Mouse (Mus musculus): ENCODE data around the gene Ifna13. TPM values are rescaled to one million over a fixed set of nuclear protein-coding genes. Genes with fewer than 3 reads are reported as not detected.

Ifna13 gene
- total RNA-seq (2021), result not detected
- long read RNA-seq, experiment 1, result 0 reads
- long read RNA-seq, experiment 2, result 0 reads

DNA sequence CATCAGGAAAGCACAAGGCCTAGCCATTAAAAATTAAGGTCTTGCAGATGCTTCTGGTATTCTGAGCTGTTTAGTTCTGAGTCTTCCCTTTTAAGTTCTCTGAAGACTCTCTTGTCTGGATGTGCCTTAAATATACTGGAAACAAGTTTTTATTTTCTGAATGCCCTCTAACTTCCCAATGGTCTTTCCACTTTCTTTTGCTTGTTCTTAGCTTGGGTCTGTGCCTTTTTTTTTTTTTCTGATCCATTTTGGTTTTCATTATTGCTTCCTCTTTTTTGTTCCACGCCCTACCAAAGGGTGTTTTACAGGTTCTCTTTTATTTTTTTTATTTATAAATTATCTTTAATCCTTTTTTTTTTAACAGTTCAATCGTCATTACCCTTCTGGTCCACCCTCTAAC is at the start of gene Ifna13:
TSS of gene Ifna13 (minus strand) at position 101 of the 400 bp plus-strand sequence.
- intact Hi-C loops (cut with DNase I), result loop anchor here (5.0 kb wide), 1 partner anchor 92 kb away; no protein-coding TSS in a partner anchor
- Histone ChIP-seq H3K27ac (no peak within 1 kb of the TSS), H3K4me3 (no peak within 1 kb of the TSS)
- DNase-seq, result no peak
- no peak for TF ChIP-seq CTCF (IDR thresholded peaks at IDR 0.05)

DNA sequence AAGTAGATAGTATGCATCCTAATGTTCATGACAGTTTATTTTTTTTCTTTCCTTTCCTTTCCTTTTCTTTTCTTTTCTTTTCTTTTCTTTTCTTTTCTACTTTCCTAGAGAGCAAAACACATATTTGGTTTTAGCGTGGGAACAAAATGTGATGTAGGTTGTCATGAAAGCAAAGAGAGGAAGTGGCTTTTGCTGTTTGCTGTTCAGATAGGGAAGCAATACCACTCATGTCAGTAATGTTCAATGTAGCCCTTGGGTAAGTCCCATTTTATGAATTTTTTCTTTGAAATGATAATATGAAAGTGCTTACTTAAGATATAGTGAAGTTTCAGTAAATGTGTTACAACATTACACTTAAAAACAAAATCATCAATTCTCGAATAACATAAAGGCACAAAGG is 49.1 kb upstream of the Ifna13 start:
- intact Hi-C loops (cut with DNase I), result no loop called here
- no peak for TF ChIP-seq CTCF (IDR thresholded peaks at IDR 0.05)
- no peak overlapping the region for H3K4me3 ChIP-seq
- DNase-seq, result no peak
- no peak overlapping the region for H3K27ac ChIP-seq

- TF ChIP-seq CTCF (IDR thresholded peaks at IDR 0.05), result no peak
- intact Hi-C loops (cut with DNase I), result no loop called here
- no peak for DNase-seq
Observed at GRCm38 (mm10) chr4:88692537-88692936, 48.3 kb upstream of the Ifna13 start.

DNA sequence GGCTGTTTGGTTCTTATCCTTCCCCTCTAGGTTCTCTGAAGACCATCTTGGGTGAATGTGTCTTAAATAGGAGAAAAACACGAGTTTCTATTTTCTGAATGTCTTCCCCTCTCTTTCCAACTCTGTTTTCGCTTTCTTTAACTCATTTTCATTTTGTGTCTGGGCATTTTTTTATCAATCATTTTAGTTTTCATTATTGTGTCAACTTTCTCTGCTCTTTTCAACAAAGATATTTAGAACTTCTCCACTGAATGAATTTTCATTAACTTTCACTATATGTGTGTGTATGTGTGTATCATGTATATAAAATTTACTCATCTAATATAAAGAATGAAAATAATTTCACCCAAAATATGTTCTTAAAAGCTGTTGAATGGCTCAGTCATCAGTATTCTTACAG is 47.0 kb upstream of the Ifna13 start, which contains the start of gene Ifnab:
TSS of gene Ifnab (minus strand) at position 101 of the 400 bp plus-strand sequence.
- H3K4me3 ChIP-seq, result no peak within 1 kb of the TSS
- intact Hi-C loops (cut with DNase I), result no loop called here
- no peak for DNase-seq
- no peak for TF ChIP-seq CTCF (IDR thresholded peaks at IDR 0.05)
- H3K27ac ChIP-seq, result no peak within 1 kb of the TSS

More at GRCm38 (mm10) chr4:88692537-88692936, 48.3 kb upstream of the Ifna13 start:
- Histone ChIP-seq H3K27ac (no peak overlapping the region), H3K4me3 (no peak overlapping the region)

- no peak within 1 kb of the TSS for H3K4me3 ChIP-seq
- no peak within 1 kb of the TSS for H3K27ac ChIP-seq
- TF ChIP-seq CTCF (IDR thresholded peaks at IDR 0.05), result no peak
- intact Hi-C loops (cut with DNase I), result no loop called here
- no peak for DNase-seq
Observed at GRCm38 (mm10) chr4:88683812-88684211, 39.6 kb upstream of the Ifna13 start, which contains the start of gene Ifna2. Gene Ifna2, minus strand, starts transcription at chr4:88683912.

DNA sequence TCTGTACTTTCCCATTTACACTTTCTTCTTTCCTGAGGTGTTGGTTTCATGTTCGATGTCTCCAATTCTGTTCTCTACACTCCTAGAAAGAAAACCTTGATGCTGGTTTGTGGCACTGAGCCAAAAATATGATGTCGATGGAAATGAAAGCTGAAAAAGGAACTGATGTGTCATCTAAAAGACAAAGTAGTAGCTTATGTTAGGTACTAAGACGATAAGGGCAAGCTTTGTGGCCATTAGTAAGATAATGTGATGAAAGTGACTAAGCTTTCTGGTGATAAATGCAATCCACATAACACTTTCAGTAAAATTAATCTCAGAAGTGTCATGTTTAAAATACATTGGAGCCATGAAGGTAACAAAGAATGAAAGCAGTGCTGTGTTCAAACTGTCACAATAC is 37.1 kb upstream of the Ifna13 start:
- intact Hi-C loops (cut with DNase I), result no loop called here
- TF ChIP-seq CTCF (IDR thresholded peaks at IDR 0.05), result no peak
- Histone ChIP-seq H3K4me3 (no peak overlapping the region), H3K27ac (no peak overlapping the region)
- no peak for DNase-seq

GRCm38 (mm10) chr4:88680362-88680761 is 36.1 kb upstream of the Ifna13 start:
- Histone ChIP-seq H3K27ac (no peak overlapping the region), H3K4me3 (no peak overlapping the region)
- peak; percentile 57 for TF ChIP-seq CTCF (IDR thresholded peaks at IDR 0.05)
- no peak for DNase-seq
- intact Hi-C loops (cut with DNase I), result no loop called here

- DNase-seq, result no peak
- no peak within 1 kb of the TSS for H3K4me3 ChIP-seq
- intact Hi-C loops (cut with DNase I), result no loop called here
- no peak within 1 kb of the TSS for H3K27ac ChIP-seq
- no peak for TF ChIP-seq CTCF (IDR thresholded peaks at IDR 0.05)
Observed at GRCm38 (mm10) chr4:88676824-88677223, 32.6 kb upstream of the Ifna13 start, which contains the start of gene Ifna16. Gene Ifna16, minus strand, starts transcription at chr4:88676924.

DNA sequence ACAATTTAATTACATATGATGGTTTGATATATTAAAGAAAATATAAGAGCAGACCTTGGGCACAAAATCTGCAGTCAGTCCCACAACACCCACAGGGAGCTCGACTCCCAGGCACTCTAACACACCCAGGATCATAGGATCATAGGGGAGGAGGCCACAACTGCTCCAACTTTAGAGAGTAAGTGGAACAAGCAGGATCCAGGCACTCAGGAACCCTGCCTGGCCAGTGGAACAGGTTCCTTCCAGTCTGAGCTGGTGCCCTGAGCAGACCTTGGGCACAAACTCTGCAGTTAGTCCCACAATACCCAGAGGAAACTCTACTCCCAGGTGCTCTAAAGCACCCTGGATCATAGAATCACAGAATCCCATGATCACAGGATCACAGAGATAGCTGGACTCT is 11.2 kb upstream of the Ifna13 start:
- no peak for DNase-seq
- no peak overlapping the region for H3K27ac ChIP-seq
- no peak for TF ChIP-seq CTCF (IDR thresholded peaks at IDR 0.05)
- no peak overlapping the region for H3K4me3 ChIP-seq
- intact Hi-C loops (cut with DNase I), result no loop called here

DNA sequence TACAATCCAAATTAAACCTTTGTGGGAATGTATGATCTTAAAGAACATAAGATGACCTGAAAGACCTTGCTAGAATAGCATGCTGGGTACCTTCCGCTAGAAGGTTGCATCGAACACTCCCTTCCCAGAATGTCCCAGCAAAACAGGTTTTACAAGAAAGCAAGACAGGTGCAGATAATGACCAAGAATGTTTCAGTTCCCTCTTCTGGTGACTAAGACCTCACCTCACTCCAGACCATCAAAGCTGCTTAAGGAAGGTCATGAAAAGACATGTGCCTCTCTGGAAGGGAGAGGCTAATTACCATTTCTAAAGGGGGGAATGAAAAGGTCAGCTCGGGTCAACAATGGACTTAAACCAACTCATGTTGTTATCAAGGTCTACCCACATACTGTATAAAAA is 9.4 kb upstream of the Ifna13 start:
- TF ChIP-seq CTCF (IDR thresholded peaks at IDR 0.05), result no peak
- no peak for DNase-seq
- Histone ChIP-seq H3K27ac (no peak overlapping the region), H3K4me3 (no peak overlapping the region)
- intact Hi-C loops (cut with DNase I), result no loop called here

DNA sequence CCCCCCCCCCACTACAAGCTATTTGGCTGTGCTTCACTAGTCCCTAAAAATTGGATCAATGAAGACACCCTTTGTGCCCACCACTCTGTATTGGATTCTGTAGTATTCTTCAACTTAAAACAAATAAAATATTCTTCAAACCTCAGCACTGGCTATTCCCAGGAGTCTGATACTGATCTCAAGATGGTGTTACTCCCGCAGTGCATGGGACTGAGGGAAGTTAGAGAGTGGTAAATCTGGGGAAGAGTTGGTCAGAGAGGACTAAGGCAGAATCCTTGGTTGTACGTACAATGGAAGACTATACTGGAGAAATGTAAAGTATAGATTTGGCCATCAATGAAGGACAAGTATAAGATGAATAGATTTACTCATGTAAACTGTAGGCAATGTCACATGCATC is 1.7 kb downstream of the Ifna13 start:
- DNase-seq, result no peak
- no peak overlapping the region for H3K4me3 ChIP-seq
- H3K27ac ChIP-seq, result no peak overlapping the region
- intact Hi-C loops (cut with DNase I), result loop anchor here (5.0 kb wide), 1 partner anchor 90 kb away; no protein-coding TSS in a partner anchor
- no peak for TF ChIP-seq CTCF (IDR thresholded peaks at IDR 0.05)

GRCm38 (mm10) chr4:88641077-88641831 is 3.0 kb downstream of the Ifna13 start:
- peak; percentile 90 for DNase-seq
- peak overlapping the region; percentile 79 for H3K4me3 ChIP-seq
- peak overlapping the region; percentile 75 for H3K27ac ChIP-seq
- peak; percentile 85 for TF ChIP-seq CTCF (IDR thresholded peaks at IDR 0.05)
- intact Hi-C loops (cut with DNase I), result loop anchor here (5.0 kb wide), 1 partner anchor 89 kb away; no protein-coding TSS in a partner anchor

GRCm38 (mm10) chr4:88640704-88641076 is 3.6 kb downstream of the Ifna13 start:
- no peak for DNase-seq
- no peak for TF ChIP-seq CTCF (IDR thresholded peaks at IDR 0.05)
- Histone ChIP-seq H3K27ac (peak overlapping the region; percentile 75), H3K4me3 (peak overlapping the region; percentile 79)
- intact Hi-C loops (cut with DNase I), result loop anchor here (5.0 kb wide), 1 partner anchor 88 kb away; no protein-coding TSS in a partner anchor

Measured in gastrocnemius, adult 2 months (tissue).